Mouse (Mus musculus) MEL (cell line): Measurements from ENCODE around the gene Phb. TPM values are rescaled to one million over a fixed set of nuclear protein-coding genes. Genes with fewer than 3 reads are reported as not detected.

ENCODE experiments used
- DNase-seq: peaks from one replicate; pipeline ENCODE4 v3.0.0; 2011; ENCODE audit warnings: low read depth, low spot score
- H3K27ac ChIP-seq: 2 replicates; pipeline ENCODE4 v1.5.1; 2012; ENCODE audit warnings: low read depth, mild to moderate bottlenecking, control low read depth, low read length, moderate library complexity; ENCODE audit not compliant: control insufficient read depth
- H3K27me3 ChIP-seq, 2 experiments: fragments of 150-350 bp in 1 of 2; sonication (generic) in 1 of 2; 2 replicates each; pipeline ENCODE4 v1.6.1; 2012; ENCODE audit warnings: low read length in 2 of 2, mild to moderate bottlenecking in 2 of 2, improper control_type of control experiment in 1 of 2, moderate library complexity in 1 of 2; ENCODE audit not compliant: insufficient read depth in 2 of 2, control insufficient read depth in 1 of 2
- H3K36me3 ChIP-seq, 2 experiments: 2 replicates each; pipeline ENCODE4 v1.6.1; 2012 to 2014; ENCODE audit warnings: low read length in 2 of 2, improper control_type of control experiment in 1 of 2, inconsistent platforms in 1 of 2, mild to moderate bottlenecking in 1 of 2; ENCODE audit not compliant: insufficient read depth in 2 of 2, control insufficient read depth in 1 of 2
- H3K4me1 ChIP-seq, 2 experiments: fragments of 150-350 bp in 1 of 2; sonication (generic) in 1 of 2; 2 replicates each; pipeline ENCODE4 v1.6.1; 2012; ENCODE audit warnings: low read length in 2 of 2, improper control_type of control experiment in 1 of 2, mild to moderate bottlenecking in 1 of 2; ENCODE audit not compliant: insufficient read depth in 2 of 2, control insufficient read depth in 1 of 2
- H3K4me3 ChIP-seq, 2 experiments: fragments of 150-350 bp in 1 of 2; sonication (generic) in 1 of 2; 2 replicates each; pipeline ENCODE4 v1.5.1; 2012; ENCODE audit warnings: low read depth in 2 of 2, low read length in 2 of 2, mild to moderate bottlenecking in 2 of 2, moderate library complexity in 2 of 2, control low read depth in 1 of 2, improper control_type of control experiment in 1 of 2; ENCODE audit not compliant: control insufficient read depth in 1 of 2, insufficient read depth in 1 of 2
- H3K79me2 ChIP-seq: 2 replicates; pipeline ENCODE4 v1.6.1; 2012; ENCODE audit warnings: mild to moderate bottlenecking, low read length, moderate library complexity; ENCODE audit not compliant: control insufficient read depth, poor library complexity, insufficient read depth
- H3K9ac ChIP-seq: 2 replicates; pipeline ENCODE4 v1.6.1; 2012; ENCODE audit warnings: low read depth, mild to moderate bottlenecking, control low read depth, low read length, moderate library complexity; ENCODE audit not compliant: control insufficient read depth, poor library complexity, severe bottlenecking
- H3K9me3 ChIP-seq: fragments of 150-350 bp; sonication (generic); replicated peaks from 2 replicates; pipeline ENCODE4 v1.6.1; 2012; ENCODE audit warnings: mild to moderate bottlenecking, low read length, improper control_type of control experiment, moderate library complexity; ENCODE audit not compliant: insufficient read depth
- BHLHE40 ChIP-seq: IDR thresholded peaks from 2 replicates; pipeline ENCODE4 v1.6.1; 2012; ENCODE audit warnings: low read depth, mild to moderate bottlenecking, inconsistent platforms, low read length, improper control_type of control experiment, borderline replicate concordance
- CHD1 ChIP-seq: IDR thresholded peaks from 2 replicates; pipeline ENCODE4 v1.6.1; 2012; ENCODE audit warnings: low read depth, mild to moderate bottlenecking, inconsistent platforms, low read length, improper control_type of control experiment
- CHD2 ChIP-seq: IDR thresholded peaks from 2 replicates; pipeline ENCODE4 v1.6.1; 2011; ENCODE audit warnings: low read length, improper control_type of control experiment
- CTCF ChIP-seq, 3 experiments: IDR thresholded peaks in 2 of 3; conservative IDR thresholded peaks in 1 of 3; 2 replicates each; pipeline ENCODE4 v1.5.1; 2011 to 2012; ENCODE audit warnings: low read length in 3 of 3, low read depth in 2 of 3, mild to moderate bottlenecking in 2 of 3, improper control_type of control experiment in 1 of 3, inconsistent platforms in 1 of 3, mixed read lengths in 1 of 3, moderate library complexity in 1 of 3; ENCODE audit not compliant: control insufficient read depth in 1 of 3, insufficient read depth in 1 of 3, poor library complexity in 1 of 3, severe bottlenecking in 1 of 3
- E2F4 ChIP-seq: IDR thresholded peaks from 2 replicates; pipeline ENCODE4 v1.6.1; 2011; ENCODE audit warnings: low read depth, low read length, improper control_type of control experiment, borderline replicate concordance
- ELF1 ChIP-seq: IDR thresholded peaks from 2 replicates; pipeline ENCODE4 v1.6.1; 2014; ENCODE audit warnings: low read depth, mild to moderate bottlenecking, inconsistent platforms, low read length, improper control_type of control experiment, moderate library complexity
- EP300 ChIP-seq, 2 experiments: IDR thresholded peaks; 2 replicates each; pipeline ENCODE4 v1.6.1; 2011; ENCODE audit warnings: improper control_type of control experiment in 2 of 2, low read length in 2 of 2, low read depth in 1 of 2, mild to moderate bottlenecking in 1 of 2
- ETS1 ChIP-seq: IDR thresholded peaks from 2 replicates; pipeline ENCODE4 v1.6.1; 2012; ENCODE audit warnings: low read depth, mild to moderate bottlenecking, inconsistent platforms, low read length, improper control_type of control experiment, moderate library complexity
- GABPA ChIP-seq: IDR thresholded peaks from 2 replicates; pipeline ENCODE4 v1.6.1; 2012; ENCODE audit warnings: low read depth, mild to moderate bottlenecking, inconsistent platforms, low read length, improper control_type of control experiment, moderate library complexity
- GATA1 ChIP-seq: IDR thresholded peaks from 2 replicates; pipeline ENCODE4 v1.6.1; 2011; ENCODE audit warnings: low read depth, low read length, improper control_type of control experiment
- JUND ChIP-seq: IDR thresholded peaks from 2 replicates; pipeline ENCODE4 v1.6.1; 2011; ENCODE audit warnings: low read depth, mild to moderate bottlenecking, improper control_type of control experiment, low read length
- MAX ChIP-seq: IDR thresholded peaks from 2 replicates; pipeline ENCODE4 v1.6.1; 2011; ENCODE audit warnings: low read length, improper control_type of control experiment
- MXI1 ChIP-seq: IDR thresholded peaks from 2 replicates; pipeline ENCODE4 v1.6.1; 2011; ENCODE audit warnings: mild to moderate bottlenecking, low read depth, low read length, improper control_type of control experiment
- MYB ChIP-seq: IDR thresholded peaks from 2 replicates; pipeline ENCODE4 v1.6.1; 2011; ENCODE audit warnings: mild to moderate bottlenecking, low read depth, low read length, improper control_type of control experiment
- MYC ChIP-seq: IDR thresholded peaks from 2 replicates; pipeline ENCODE4 v1.6.1; 2011; ENCODE audit warnings: low read depth, mild to moderate bottlenecking, low read length, improper control_type of control experiment, moderate library complexity
- NELFE ChIP-seq: IDR thresholded peaks from 2 replicates; pipeline ENCODE4 v1.6.1; 2011; ENCODE audit warnings: low read depth, low read length, improper control_type of control experiment
- NRF1 ChIP-seq: IDR thresholded peaks from 2 replicates; pipeline ENCODE4 v1.6.1; 2014; ENCODE audit warnings: low read depth, mild to moderate bottlenecking, inconsistent platforms, low read length, improper control_type of control experiment, moderate library complexity; ENCODE audit not compliant: poor library complexity, insufficient read depth, severe bottlenecking
- POLR2A ChIP-seq, 2 experiments: IDR thresholded peaks; 2 replicates each; pipeline ENCODE4 v1.6.1; 2011 to 2012; ENCODE audit warnings: low read length in 2 of 2, mild to moderate bottlenecking in 2 of 2, control low read depth in 1 of 2, improper control_type of control experiment in 1 of 2, low read depth in 1 of 2, moderate library complexity in 1 of 2; ENCODE audit not compliant: control insufficient read depth in 1 of 2, insufficient read depth in 1 of 2, poor library complexity in 1 of 2
- POLR2AphosphoS2 ChIP-seq: IDR thresholded peaks from 2 replicates; pipeline ENCODE4 v1.6.1; 2011; ENCODE audit warnings: low read length, improper control_type of control experiment
- RAD21 ChIP-seq: IDR thresholded peaks from 2 replicates; pipeline ENCODE4 v1.6.1; 2011; ENCODE audit warnings: mild to moderate bottlenecking, low read depth, low read length, improper control_type of control experiment
- SMC3 ChIP-seq: IDR thresholded peaks from 2 replicates; pipeline ENCODE4 v1.6.1; 2011; ENCODE audit warnings: low read depth, low read length, improper control_type of control experiment
- TAL1 ChIP-seq: IDR thresholded peaks from 2 replicates; pipeline ENCODE4 v1.6.1; 2012; ENCODE audit warnings: mild to moderate bottlenecking, inconsistent platforms, low read length, moderate library complexity, mixed read lengths
- TBP ChIP-seq: IDR thresholded peaks from 2 replicates; pipeline ENCODE4 v1.8.0; 2011; ENCODE audit warnings: low read depth, low read length, improper control_type of control experiment
- TCF12 ChIP-seq: IDR thresholded peaks from 2 replicates; pipeline ENCODE4 v1.6.1; 2014; ENCODE audit warnings: low read depth, mild to moderate bottlenecking, inconsistent platforms, low read length, improper control_type of control experiment, moderate library complexity
- UBTF ChIP-seq: IDR thresholded peaks from 2 replicates; pipeline ENCODE4 v1.6.1; 2012; ENCODE audit warnings: low read depth, mild to moderate bottlenecking, inconsistent platforms, low read length, improper control_type of control experiment, moderate library complexity, borderline replicate concordance; ENCODE audit not compliant: insufficient read depth
- USF1 ChIP-seq: IDR thresholded peaks from 2 replicates; pipeline ENCODE4 v1.6.1; 2014; ENCODE audit warnings: low read depth, mild to moderate bottlenecking, inconsistent platforms, low read length, improper control_type of control experiment, moderate library complexity
- USF2 ChIP-seq, 2 experiments: IDR thresholded peaks; 2 replicates each; pipeline ENCODE4 v1.6.1; 2011 to 2012; ENCODE audit warnings: improper control_type of control experiment in 2 of 2, low read length in 2 of 2, borderline replicate concordance in 1 of 2, inconsistent platforms in 1 of 2, low read depth in 1 of 2, mild to moderate bottlenecking in 1 of 2; ENCODE audit not compliant: insufficient read depth in 1 of 2
- ZC3H11A ChIP-seq: IDR thresholded peaks from 2 replicates; pipeline ENCODE4 v1.6.1; 2012; ENCODE audit warnings: low read depth, mild to moderate bottlenecking, inconsistent platforms, low read length, improper control_type of control experiment
- ZKSCAN1 ChIP-seq: IDR thresholded peaks from 2 replicates; pipeline ENCODE4 v1.6.1; 2012; ENCODE audit warnings: low read depth, mild to moderate bottlenecking, inconsistent platforms, low read length, improper control_type of control experiment, moderate library complexity
- ZMIZ1 ChIP-seq: IDR thresholded peaks from 2 replicates; pipeline ENCODE4 v1.6.1; 2012; ENCODE audit warnings: low read depth, mild to moderate bottlenecking, inconsistent platforms, low read length, improper control_type of control experiment, moderate library complexity
- ZNF384 ChIP-seq: IDR thresholded peaks from 2 replicates; pipeline ENCODE4 v1.6.1; 2012; ENCODE audit warnings: low read depth, mild to moderate bottlenecking, inconsistent platforms, low read length, improper control_type of control experiment
- polyA plus RNA-seq, 2 experiments: library from polyadenylated mRNA; stranded (reverse) in 1 of 2; unstranded in 1 of 2; fragments of >175 nt in 1 of 2; fragments of >200 nt in 1 of 2; gene quantifications; 2 replicates each; pipeline versions ENCODE4 v1.2.1 to v1.2.4; 2012; ENCODE audit warnings: low replicate concordance in 2 of 2, low read depth in 1 of 2; ENCODE audit not compliant: insufficient read length in 2 of 2, insufficient read depth in 1 of 2, missing spikeins in 1 of 2
- total RNA-seq: library from RNA; depleted of rRNA; stranded (reverse); fragments of 300-350 nt; gene quantifications from 2 replicates; pipeline ENCODE4 v1.2.3, GENCODE M21; 2012

The Phb gene
- total and polyA plus RNA-seq, 3 experiments = 302 to 788 TPM; not detected in 1

GRCm38 (mm10) chr11:95710478-95710877 lies 43.7 kb downstream of the Phb start:
- H3K36me3 ChIP-seq = peaks cover 0 to 35% of the 10 kb centered on the region in 2 experiments; a peak in 2 of 4 replicates
- no peak overlapping the region for H3K27ac ChIP-seq
- no peak overlapping the region for H3K9ac ChIP-seq
- TF ChIP-seq USF1 (peak; percentile 50; the same call in 1 of the 2 replicates), BHLHE40 (no peak), GATA1 (0 out of 2 replicates have a peak, but pooled peaks have one; percentile 8), CHD1 (no peak), ZNF384 (no peak), MAX (peak; percentile 71), MYC (no peak), TCF12 (no peak), MYB (no peak), ELF1 (no peak)
- no peaks in the 10 kb centered on the region for H3K9me3 ChIP-seq
- no peak for DNase-seq
- peaks cover 14 to 30% of the 10 kb centered on the region in 2 experiments for H3K4me1 ChIP-seq
- peaks cover 27% of the 10 kb centered on the region for H3K79me2 ChIP-seq
- H3K4me3 ChIP-seq = no peak overlapping the region
- no peaks in the 10 kb centered on the region for H3K27me3 ChIP-seq

- Histone ChIP-seq H3K36me3 (peaks cover 2 to 50% of the 10 kb centered on the region in 2 experiments; a peak in 3 of 4 replicates), H3K9me3 (no peaks in the 10 kb centered on the region), H3K4me3 (peak overlapping the region; percentile 55 to 78), H3K27ac (peak overlapping the region; percentile 92), H3K27me3 (no peaks in the 10 kb centered on the region), H3K4me1 (peaks cover 16 to 35% of the 10 kb centered on the region in 2 experiments), H3K79me2 (peaks cover 43% of the 10 kb centered on the region), H3K9ac (peak overlapping the region; percentile 76)
- DNase-seq = peak; percentile 95
- TF ChIP-seq MYC (peak; percentile 86), ELF1 (peak; percentile 16; the same call in 1 of the 2 replicates), GABPA (no peak), EP300 (IDR thresholded peaks at IDR 0.05; ENCODE audit: low read depth in 1 of 2, low read length in 2 of 2) (peak; percentile 26 to 55; a peak in 2 of 4 replicates), NELFE (peak; percentile 74), TAL1 (no peak), CHD1 (0 out of 2 replicates have a peak, but pooled peaks have one; percentile 84), NRF1 (peak; percentile 70), UBTF (no peak), JUND (no peak), ZMIZ1 (peak; percentile 80; the same call in 1 of the 2 replicates), ETS1 (peak; percentile 38; the same call in 1 of the 2 replicates), USF2 (IDR thresholded peaks at IDR 0.05; ENCODE audit: borderline replicate concordance in 1 of 2, insufficient read depth in 1 of 2, low read depth in 1 of 2, low read length in 2 of 2) (no peak), POLR2A (IDR thresholded peaks at IDR 0.05; ENCODE audit: control insufficient read depth in 1 of 2, insufficient read depth in 1 of 2, low read depth in 1 of 2, low read length in 2 of 2, poor library complexity in 1 of 2) (peak in 1 of 2 experiments; percentile 76; a peak in 2 of 4 replicates), TBP (peak; percentile 48; the same call in 1 of the 2 replicates), GATA1 (no peak), E2F4 (no peak), POLR2AphosphoS2 (peak; percentile 91), CHD2 (no peak), RAD21 (no peak), CTCF (IDR thresholded peaks at IDR 0.05 in 2 of 3, conservative IDR thresholded peaks at IDR 0.05 in 1 of 3; ENCODE audit: control insufficient read depth in 1 of 3, insufficient read depth in 1 of 3, low read depth in 2 of 3, low read length in 3 of 3, poor library complexity in 1 of 3, severe bottlenecking in 1 of 3) (no peak), MYB (no peak), MXI1 (peak; percentile 82), ZC3H11A (0 out of 2 replicates have a peak, but pooled peaks have one; percentile 0), ZKSCAN1 (no peak), SMC3 (no peak)
Observed at GRCm38 (mm10) chr11:95712085-95712562, 45.4 kb downstream of the Phb start.
